Mouse (Mus musculus) liver, postnatal 0 days (tissue): Measurements from ENCODE around the gene Nkiras1. TPM values are rescaled to one million over a fixed set of nuclear protein-coding genes. Genes with fewer than 3 reads are reported as not detected.
A peak's percentile ranks its signal among the peaks of the same experiment; 100 is the strongest.

Source experiments
- ATAC-seq: fragments of 200-750 bp; cut with Nextera tagmentation; 2 replicates; pipeline ENCODE4 v1.8.0; 2017; ENCODE audit warnings: mild to moderate bottlenecking, moderate library complexity
- DNase-seq: peaks from one replicate; pipeline ENCODE4 v3.0.0-alpha.2; 2016
- H3K27ac ChIP-seq: fragments of 300-500 bp; sonication (generic); 2 replicates; pipeline ENCODE4 v1.5.1; 2014; ENCODE audit warnings: antibody characterized with exemption, moderate library complexity, mild to moderate bottlenecking, low read depth
- H3K27me3 ChIP-seq: fragments of 300-500 bp; sonication (generic); 2 replicates; pipeline ENCODE4 v1.6.1; 2014; ENCODE audit warnings: low read length, control low read depth, mixed read lengths; ENCODE audit not compliant: insufficient read depth
- H3K36me3 ChIP-seq: fragments of 300-500 bp; sonication (generic); replicated peaks from 2 replicates; pipeline ENCODE4 v1.6.1; 2014; ENCODE audit warnings: mild to moderate bottlenecking, control low read depth, low read length, moderate library complexity, mixed read lengths; ENCODE audit not compliant: insufficient read depth
- H3K4me1 ChIP-seq: fragments of 300-500 bp; sonication (generic); 2 replicates; pipeline ENCODE4 v1.6.1; 2014; ENCODE audit warnings: antibody characterized with exemption, mild to moderate bottlenecking, control low read depth; ENCODE audit not compliant: insufficient read depth
- H3K4me2 ChIP-seq: fragments of 300-500 bp; sonication (generic); 2 replicates; pipeline ENCODE4 v1.6.1; 2014; ENCODE audit warnings: low read depth, mild to moderate bottlenecking, low read length, moderate library complexity, mixed read lengths
- H3K4me3 ChIP-seq: fragments of 300-500 bp; sonication (generic); 2 replicates; pipeline ENCODE4 v1.5.1; 2014; ENCODE audit warnings: low read depth, low read length
- H3K9ac ChIP-seq: fragments of 300-500 bp; sonication (generic); replicated peaks from 2 replicates; pipeline ENCODE4 v1.6.1; 2014; ENCODE audit warnings: mild to moderate bottlenecking, moderate library complexity
- H3K9me3 ChIP-seq: fragments of 300-500 bp; sonication (generic); 2 replicates; pipeline ENCODE4 v1.6.1; 2016; ENCODE audit warnings: mild to moderate bottlenecking, control low read depth, low read length, mixed read lengths
- CTCF ChIP-seq: sonication (generic); IDR thresholded peaks from 2 replicates; pipeline ENCODE4 v1.5.1; 2016; ENCODE audit warnings: antibody characterized with exemption, low read depth
- EP300 ChIP-seq: IDR thresholded peaks from 2 replicates; pipeline ENCODE4 v1.6.1; 2016; ENCODE audit warnings: antibody characterized with exemption, low read depth, mild to moderate bottlenecking
- WGBS: fragments of 180-500 bp; shearing (Covaris S2); extraction: QIAGEN DNeasy Blood & Tissue Kit; methylation state at CpG from one replicate; pipeline ENCODE4 v1.1.7; 2014; ENCODE audit not compliant: insufficient replicate concordance; 5-methylcytosine and 5-hydroxymethylcytosine counted together
- polyA plus RNA-seq: library from polyadenylated mRNA; unstranded; fragments of >200 nt; fragmentation: Nextera tagmentation; extraction: Ambion mirVana; gene quantifications from 2 replicates; pipeline ENCODE4 v1.2.1, GENCODE M21; 2015

The Nkiras1 gene
- polyA plus RNA-seq, 1 experiment from 2014 or later = 20.1 TPM

DNA sequence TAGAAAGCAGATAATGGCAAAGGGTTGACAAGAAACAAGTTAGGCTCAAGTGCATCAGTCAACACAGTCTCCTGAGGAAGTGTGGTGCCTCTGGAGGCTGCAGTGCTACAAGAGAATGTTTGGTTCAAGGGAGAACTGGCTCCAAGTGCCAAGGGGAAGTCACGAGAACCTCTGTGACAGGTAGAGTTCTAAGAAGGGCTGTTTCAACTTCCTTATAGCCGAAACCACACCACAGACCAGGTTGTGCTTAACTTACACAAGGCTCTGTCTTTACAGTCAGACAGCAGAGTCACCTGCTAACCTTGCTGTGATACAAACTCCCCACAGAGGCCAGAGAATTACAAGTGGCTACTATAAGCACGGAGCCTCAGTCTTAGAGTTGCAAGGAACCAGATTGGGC, 30.7 kb downstream of the Nkiras1 start:
- DNase-seq = no peak
- H3K9me3 ChIP-seq = no peaks in the 10 kb centered on the region
- no peak overlapping the region for H3K4me3 ChIP-seq
- ATAC-seq = no peak
- H3K4me1 ChIP-seq = peaks cover 12% of the 10 kb centered on the region; the same call in 1 of the 2 replicates
- TF ChIP-seq EP300 = no peak
- no peaks in the 10 kb centered on the region for H3K27me3 ChIP-seq
- H3K27ac ChIP-seq = no peak overlapping the region
- 38% methylated on average over 3 of the region's 3 CpGs for WGBS
- H3K36me3 ChIP-seq = peaks cover 2% of the 10 kb centered on the region; the same call in 1 of the 2 replicates
- no peak overlapping the region for H3K9ac ChIP-seq
- no peak overlapping the region for H3K4me2 ChIP-seq

DNA sequence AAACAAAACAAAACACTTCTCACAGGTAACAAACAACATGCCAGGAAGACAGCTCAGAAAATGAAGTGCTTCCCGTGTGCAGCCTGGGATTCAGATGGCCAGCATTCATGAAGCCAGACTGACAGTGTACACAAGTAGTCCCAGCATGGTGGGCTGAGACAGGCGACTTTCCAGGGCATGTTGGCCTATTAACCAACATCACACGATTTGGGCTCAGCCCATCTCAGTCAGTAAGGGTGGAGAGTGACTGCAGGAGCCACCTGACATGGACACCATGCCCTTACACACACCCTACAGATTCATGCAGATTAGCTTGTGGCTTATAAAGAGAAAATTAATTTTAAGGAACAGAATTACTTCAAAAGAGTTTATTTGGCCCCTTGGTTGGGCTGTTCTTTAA, 31.8 kb downstream of the Nkiras1 start:
- no peaks in the 10 kb centered on the region for H3K9me3 ChIP-seq
- no peaks in the 10 kb centered on the region for H3K27me3 ChIP-seq
- H3K9ac ChIP-seq = no peak overlapping the region
- ATAC-seq (no peak), DNase-seq (no peak)
- H3K4me3 ChIP-seq = no peak overlapping the region
- no peak overlapping the region for H3K4me2 ChIP-seq
- H3K36me3 ChIP-seq = peaks cover 2% of the 10 kb centered on the region; the same call in 1 of the 2 replicates
- 70% methylated on average over 3 of the region's 3 CpGs for WGBS
- no peak overlapping the region for H3K27ac ChIP-seq
- H3K4me1 ChIP-seq = peaks cover 12% of the 10 kb centered on the region; the same call in 1 of the 2 replicates
- TF ChIP-seq EP300 (no peak), CTCF (no peak)

- Histone ChIP-seq H3K36me3 (peaks cover 2% of the 10 kb centered on the region; the same call in 1 of the 2 replicates), H3K4me2 (no peak overlapping the region), H3K4me1 (peaks cover 12% of the 10 kb centered on the region; the same call in 1 of the 2 replicates), H3K9me3 (no peaks in the 10 kb centered on the region), H3K27ac (no peak overlapping the region), H3K27me3 (no peaks in the 10 kb centered on the region), H3K4me3 (no peak overlapping the region), H3K9ac (no peak overlapping the region)
- ATAC-seq = no peak
- 67% methylated on average over 4 of the region's 4 CpGs for WGBS
- no peak for DNase-seq
- TF ChIP-seq EP300 (no peak), CTCF (no peak)
These were observed 32.3 kb downstream of the Nkiras1 start for GRCm38 (mm10) chr14:18303262-18303661.

DNA sequence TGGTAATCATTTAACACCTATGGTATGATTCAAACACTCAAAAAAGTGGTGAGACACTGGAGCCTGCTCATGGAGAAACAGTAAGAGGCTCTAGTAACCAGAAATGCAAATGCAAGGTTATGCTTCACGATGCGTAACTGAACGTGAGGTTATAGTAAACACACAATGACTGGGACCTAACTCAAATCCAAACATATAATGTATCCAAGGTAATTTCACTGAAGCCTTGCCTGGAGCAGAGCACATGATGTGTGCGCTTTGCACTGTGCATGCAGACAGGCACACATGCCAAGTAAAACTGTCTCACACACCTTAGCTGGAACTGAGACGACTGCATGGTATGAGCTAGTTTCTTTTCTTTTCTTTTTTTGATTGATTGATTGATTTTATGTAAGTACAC, 33.2 kb downstream of the Nkiras1 start:
- DNase-seq (no peak), ATAC-seq (no peak)
- H3K27ac ChIP-seq = no peak overlapping the region
- H3K4me2 ChIP-seq = no peak overlapping the region
- H3K9ac ChIP-seq = no peak overlapping the region
- no peaks in the 10 kb centered on the region for H3K9me3 ChIP-seq
- TF ChIP-seq EP300 (no peak), CTCF (no peak)
- peaks cover 2% of the 10 kb centered on the region; the same call in 1 of the 2 replicates for H3K36me3 ChIP-seq
- no peak overlapping the region for H3K4me3 ChIP-seq
- H3K27me3 ChIP-seq = no peaks in the 10 kb centered on the region
- H3K4me1 ChIP-seq = peaks cover 12% of the 10 kb centered on the region; the same call in 1 of the 2 replicates
- WGBS = 79% methylated on average over 5 of the region's 5 CpGs

- 0 out of 2 replicates have a peak, but pooled peaks cover 3% of the 10 kb centered on the region for H3K4me1 ChIP-seq
- H3K4me2 ChIP-seq = no peak overlapping the region
- no peak overlapping the region for H3K9ac ChIP-seq
- ATAC-seq (peak; percentile 62), DNase-seq (peak; percentile 40)
- WGBS = 57% methylated on average over 11 of the region's 11 CpGs
- 0 out of 2 replicates have a peak, but pooled peaks cover 4% of the 10 kb centered on the region for H3K36me3 ChIP-seq
- TF ChIP-seq CTCF = no peak
- no peak for TF ChIP-seq EP300
- H3K27ac ChIP-seq = peak overlapping the region; percentile 20; the same call in 1 of the 2 replicates
- H3K27me3 ChIP-seq = no peaks in the 10 kb centered on the region
- H3K4me3 ChIP-seq = no peak overlapping the region
- H3K9me3 ChIP-seq = no peaks in the 10 kb centered on the region
These were observed 46.8 kb downstream of the Nkiras1 start for GRCm38 (mm10) chr14:18317457-18318411.

DNA sequence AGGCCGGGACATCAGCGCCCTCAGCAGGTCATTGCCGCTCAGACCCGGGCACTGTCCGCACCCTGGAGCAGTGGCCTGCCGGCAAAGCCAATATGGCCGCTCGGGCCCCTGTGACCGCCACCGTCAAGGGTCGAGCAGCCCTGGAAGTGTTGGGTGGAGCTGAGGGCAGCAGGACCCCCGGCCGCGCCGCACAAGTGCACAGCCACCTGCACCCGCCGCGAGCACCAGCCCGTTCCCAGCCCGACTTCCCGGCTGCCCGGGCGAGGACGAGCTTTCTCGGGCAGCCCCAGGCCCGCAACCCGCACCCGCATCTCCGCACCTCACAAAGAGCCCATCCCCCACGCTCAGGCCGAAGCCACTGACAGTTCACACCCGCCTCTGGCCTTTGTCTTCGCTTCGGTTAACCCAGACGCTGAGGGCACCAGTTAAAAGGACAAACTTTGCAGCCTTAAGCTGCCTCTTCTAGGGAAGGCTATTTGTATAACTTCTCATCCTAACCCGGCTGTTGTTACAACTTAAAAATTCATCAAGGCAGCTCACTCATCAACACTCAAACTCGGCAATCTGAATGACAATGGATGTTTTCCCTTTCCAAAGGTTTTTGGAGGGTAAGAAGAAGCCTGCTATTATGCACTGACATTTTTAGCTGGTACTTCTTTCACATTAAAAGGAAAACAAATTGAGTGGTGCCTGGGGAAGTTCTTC, 56.2 kb downstream of the Nkiras1 start:
- DNase-seq = peak; percentile 38

More for the DNA sequence above, 56.2 kb downstream of the Nkiras1 start:
- ATAC-seq = 0 out of 2 replicates have a peak, but pooled peaks have one; percentile 14
- H3K27ac ChIP-seq = no peak overlapping the region
- H3K4me3 ChIP-seq = peak overlapping the region; percentile 50
- 0 out of 2 replicates have a peak, but pooled peaks cover 5% of the 10 kb centered on the region for H3K36me3 ChIP-seq
- WGBS = 9% methylated on average over 27 of the region's 37 CpGs
- no peaks in the 10 kb centered on the region for H3K27me3 ChIP-seq
- no peak for TF ChIP-seq EP300
- TF ChIP-seq CTCF = peak; percentile 13; the same call in 1 of the 2 replicates
- H3K4me1 ChIP-seq = peaks cover 10% of the 10 kb centered on the region
- H3K4me2 ChIP-seq = peak overlapping the region; percentile 87
- H3K9me3 ChIP-seq = no peaks in the 10 kb centered on the region
- H3K9ac ChIP-seq = peak overlapping the region; percentile 68
